Mouse (Mus musculus): ENCODE results near the gene Arf1. TPM values are rescaled to one million over a fixed set of nuclear protein-coding genes. Genes with fewer than 3 reads are reported as not detected.

Gene Arf1
- total and polyA plus RNA-seq, 3 experiments = 541 to 617 TPM; not detected in 1

DNA sequence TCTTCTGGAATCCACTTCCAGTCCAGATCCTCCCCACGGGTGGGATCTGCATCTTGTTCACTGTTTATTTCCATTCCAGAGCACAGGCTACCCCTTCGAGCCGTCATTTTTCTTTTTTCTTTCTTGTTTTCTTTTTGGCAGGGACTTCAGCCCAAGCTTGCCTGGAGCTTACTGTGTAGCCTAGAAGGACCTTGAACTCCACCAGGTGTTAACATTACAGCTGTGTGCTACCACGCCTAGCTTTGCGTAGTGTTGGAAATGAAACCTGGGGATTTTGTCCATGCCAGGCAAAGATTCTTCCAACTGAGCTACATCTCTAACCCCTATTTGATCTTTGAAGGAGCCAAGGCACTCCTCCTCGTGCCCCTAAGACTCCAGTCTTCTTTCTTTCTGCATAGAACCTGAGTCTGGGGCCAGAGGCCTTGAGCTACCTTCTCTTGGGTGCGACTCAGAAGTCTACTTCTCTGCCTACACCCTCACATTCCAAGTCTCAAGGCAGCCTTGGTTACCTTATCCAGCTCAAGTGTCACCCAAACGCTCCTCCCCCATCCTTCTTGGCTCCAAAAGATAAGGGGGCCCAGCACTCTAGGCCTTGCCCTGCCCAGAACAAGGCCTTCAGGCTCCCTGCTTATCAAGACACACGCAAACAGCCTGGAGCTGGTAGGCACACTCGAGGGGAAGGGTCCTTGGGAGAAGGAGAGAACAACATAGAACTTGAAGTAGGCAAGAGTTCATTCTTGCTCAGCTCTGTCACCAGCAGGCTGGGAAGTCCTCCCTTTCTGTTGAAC is 32.8 kb upstream of the Arf1 start:
- DNase-seq (ENCODE audit: low read depth, low spot score) = peak; percentile 93
- Histone ChIP-seq H3K27me3 (ENCODE audit: control insufficient read depth in 1 of 2, insufficient read depth in 2 of 2, low read length in 2 of 2) (peaks cover 4 to 6% of the 10 kb centered on the region in 2 experiments; a peak in 3 of 4 replicates), H3K36me3 (ENCODE audit: control insufficient read depth in 1 of 2, insufficient read depth in 2 of 2, low read length in 2 of 2) (peaks cover 0 to 16% of the 10 kb centered on the region in 2 experiments; a peak in 2 of 4 replicates), H3K9ac (ENCODE audit: control insufficient read depth, low read depth, low read length, poor library complexity, severe bottlenecking) (0 out of 2 replicates have a peak overlapping the region, but pooled peaks have one; percentile 4), H3K79me2 (ENCODE audit: control insufficient read depth, insufficient read depth, low read length, poor library complexity) (no peaks in the 10 kb centered on the region), H3K4me1 (ENCODE audit: control insufficient read depth in 1 of 2, insufficient read depth in 2 of 2, low read length in 2 of 2) (peaks cover 11 to 25% of the 10 kb centered on the region in 2 experiments), H3K9me3 (replicated peaks; ENCODE audit: insufficient read depth, low read length) (no peaks in the 10 kb centered on the region), H3K4me3 (ENCODE audit: control insufficient read depth in 1 of 2, insufficient read depth in 1 of 2, low read depth in 2 of 2, low read length in 2 of 2) (no peak overlapping the region; a peak in 1 of 4 replicates), H3K27ac (ENCODE audit: control insufficient read depth, low read depth, low read length) (peak overlapping the region; percentile 10; the same call in 1 of the 2 replicates)
- 0 out of 4 replicates have a peak, but pooled peaks of 1 of the 2 experiments have one; percentile 22 for TF ChIP-seq POLR2A (IDR thresholded peaks at IDR 0.05; ENCODE audit: control insufficient read depth in 1 of 2, insufficient read depth in 1 of 2, low read depth in 1 of 2, low read length in 2 of 2, poor library complexity in 1 of 2)
- TF ChIP-seq ELF1 (IDR thresholded peaks at IDR 0.05; ENCODE audit: low read depth, low read length) = no peak
- TF ChIP-seq POLR2AphosphoS2 (IDR thresholded peaks at IDR 0.05; ENCODE audit: low read length) = no peak
- no peak for TF ChIP-seq CTCF (IDR thresholded peaks at IDR 0.05 in 2 of 3, conservative IDR thresholded peaks at IDR 0.05 in 1 of 3; ENCODE audit: control insufficient read depth in 1 of 3, insufficient read depth in 1 of 3, low read depth in 2 of 3, low read length in 3 of 3, poor library complexity in 1 of 3, severe bottlenecking in 1 of 3)
- peak; percentile 68 for TF ChIP-seq TAL1 (IDR thresholded peaks at IDR 0.05; ENCODE audit: low read length)
- no peak for TF ChIP-seq KAT2A (conservative IDR thresholded peaks at IDR 0.05; ENCODE audit: low read depth, low read length)
- TF ChIP-seq EP300 (IDR thresholded peaks at IDR 0.05; ENCODE audit: low read depth in 1 of 2, low read length in 2 of 2) = peak; percentile 90 to 93
- peak; percentile 36; the same call in 1 of the 2 replicates for TF ChIP-seq MAX (IDR thresholded peaks at IDR 0.05; ENCODE audit: low read length)
- TF ChIP-seq ZC3H11A (IDR thresholded peaks at IDR 0.05; ENCODE audit: low read depth, low read length) = no peak
- no peak for TF ChIP-seq MYB (IDR thresholded peaks at IDR 0.05; ENCODE audit: low read depth, low read length)
- TF ChIP-seq MEF2A (IDR thresholded peaks at IDR 0.05; ENCODE audit: extremely low read depth, insufficient replicate concordance, low read depth, low read length, poor library complexity, severe bottlenecking) = no peak
- peak; percentile 93 for TF ChIP-seq TCF12 (IDR thresholded peaks at IDR 0.05; ENCODE audit: low read depth, low read length)
- peak; percentile 93 for TF ChIP-seq RCOR1 (IDR thresholded peaks at IDR 0.05; ENCODE audit: low read depth, low read length)
- no peak for TF ChIP-seq CHD1 (IDR thresholded peaks at IDR 0.05; ENCODE audit: low read depth, low read length)
- TF ChIP-seq POLR2AphosphoS5 (IDR thresholded peaks at IDR 0.05; ENCODE audit: borderline replicate concordance, low read depth, low read length) = no peak
- no peak for TF ChIP-seq E2F4 (IDR thresholded peaks at IDR 0.05; ENCODE audit: borderline replicate concordance, low read depth, low read length)
- TF ChIP-seq CHD2 (IDR thresholded peaks at IDR 0.05; ENCODE audit: low read length) = peak; percentile 47
- 0 out of 2 replicates have a peak, but pooled peaks have one; percentile 5 for TF ChIP-seq NELFE (IDR thresholded peaks at IDR 0.05; ENCODE audit: low read depth, low read length)
- TF ChIP-seq JUND (IDR thresholded peaks at IDR 0.05; ENCODE audit: low read depth, low read length) = no peak
- TF ChIP-seq TBP (IDR thresholded peaks at IDR 0.05; ENCODE audit: low read depth, low read length) = no peak
- peak; percentile 72 for TF ChIP-seq SIN3A (IDR thresholded peaks at IDR 0.05; ENCODE audit: low read length)
- no peak for TF ChIP-seq RAD21 (IDR thresholded peaks at IDR 0.05; ENCODE audit: low read depth, low read length)
- no peak for TF ChIP-seq USF2 (IDR thresholded peaks at IDR 0.05; ENCODE audit: borderline replicate concordance in 1 of 2, insufficient read depth in 1 of 2, low read depth in 1 of 2, low read length in 2 of 2)
- 0 out of 2 replicates have a peak, but pooled peaks have one; percentile 46 for TF ChIP-seq MYC (IDR thresholded peaks at IDR 0.05; ENCODE audit: low read depth, low read length)
- 0 out of 2 replicates have a peak, but pooled peaks have one; percentile 33 for TF ChIP-seq BHLHE40 (IDR thresholded peaks at IDR 0.05; ENCODE audit: borderline replicate concordance, low read depth, low read length)
- TF ChIP-seq NRF1 (IDR thresholded peaks at IDR 0.05; ENCODE audit: insufficient read depth, low read depth, low read length, poor library complexity, severe bottlenecking) = 0 out of 2 replicates have a peak, but pooled peaks have one; percentile 19
- no peak for TF ChIP-seq MAFK (IDR thresholded peaks at IDR 0.05; ENCODE audit: borderline replicate concordance, low read depth, low read length)
- TF ChIP-seq SMC3 (IDR thresholded peaks at IDR 0.05; ENCODE audit: low read depth, low read length) = no peak
- TF ChIP-seq ZNF384 (IDR thresholded peaks at IDR 0.05; ENCODE audit: low read depth, low read length) = no peak
- no peak for TF ChIP-seq ZKSCAN1 (IDR thresholded peaks at IDR 0.05; ENCODE audit: low read depth, low read length)
- peak; percentile 59 for TF ChIP-seq MXI1 (IDR thresholded peaks at IDR 0.05; ENCODE audit: low read depth, low read length)
- peak; percentile 69 for TF ChIP-seq ETS1 (IDR thresholded peaks at IDR 0.05; ENCODE audit: low read depth, low read length)
- TF ChIP-seq USF1 (IDR thresholded peaks at IDR 0.05; ENCODE audit: low read depth, low read length) = no peak
- TF ChIP-seq ZMIZ1 (IDR thresholded peaks at IDR 0.05; ENCODE audit: low read depth, low read length) = no peak
- no peak for TF ChIP-seq GABPA (IDR thresholded peaks at IDR 0.05; ENCODE audit: low read depth, low read length)

All from MEL (cell line).